Mouse (Mus musculus) myocyte (in vitro differentiated cells): ENCODE measurements around the gene Mrps26.

Experiments
- CEBPB ChIP-seq: IDR thresholded peaks from 2 replicates; pipeline ENCODE4 v1.6.1; 2011; ENCODE audit warnings: mild to moderate bottlenecking, moderate library complexity; ENCODE audit not compliant: poor library complexity, insufficient read depth, severe bottlenecking
- E2F4 ChIP-seq: IDR thresholded peaks from one replicate; pipeline ENCODE4 v1.6.1; 2011; ENCODE audit warnings: mild to moderate bottlenecking, control low read depth, moderate library complexity; ENCODE audit not compliant: insufficient read depth
- MAX ChIP-seq: IDR thresholded peaks from one replicate; pipeline ENCODE4 v1.6.1; 2011; ENCODE audit warnings: low read depth, mild to moderate bottlenecking, control low read depth
- POLR2A ChIP-seq: IDR thresholded peaks from one replicate; pipeline ENCODE4 v1.6.1; 2011; ENCODE audit warnings: low read depth, mild to moderate bottlenecking, control low read depth, moderate library complexity; ENCODE audit not compliant: insufficient read length
- TCF12 ChIP-seq: IDR thresholded peaks from one replicate; pipeline ENCODE4 v1.6.1; 2011; ENCODE audit warnings: mild to moderate bottlenecking, control low read depth; ENCODE audit not compliant: poor library complexity, insufficient read depth, severe bottlenecking
- USF1 ChIP-seq: IDR thresholded peaks from one replicate; pipeline ENCODE4 v1.6.1; 2011; ENCODE audit warnings: low read depth, mild to moderate bottlenecking, control low read depth, moderate library complexity

DNA sequence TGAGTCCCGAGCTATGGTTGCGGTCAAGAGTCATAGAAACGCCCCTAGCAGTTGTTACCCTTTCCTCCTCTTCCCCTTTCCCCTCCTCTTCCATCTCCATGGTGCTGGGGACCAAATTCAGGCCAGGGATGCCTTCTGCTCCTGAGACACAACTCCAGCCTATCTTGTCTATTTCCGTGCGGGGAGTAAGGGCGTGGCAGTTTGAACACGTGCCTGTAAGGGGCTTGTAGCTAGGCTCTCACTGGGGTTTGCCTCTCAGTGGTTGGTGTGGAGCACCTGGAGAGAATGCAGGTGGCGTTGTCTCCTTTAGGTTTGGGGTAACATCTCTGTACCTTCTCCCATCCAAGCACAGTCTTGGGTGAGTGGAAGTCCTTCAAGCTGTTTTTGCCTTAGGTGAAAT, 16.2 kb downstream of the Mrps26 start:
- TF ChIP-seq CEBPB = no peak
- no peak for TF ChIP-seq POLR2A
- TF ChIP-seq USF1 = no peak
- TF ChIP-seq E2F4 = no peak
- TF ChIP-seq MAX = no peak
- no peak for TF ChIP-seq TCF12
